Mouse (Mus musculus) lung, embryonic 14.5 days (tissue): ENCODE data around the gene Sox9. TPM values are rescaled to one million over a fixed set of nuclear protein-coding genes. Genes with fewer than 3 reads are reported as not detected.

ENCODE experiments used
- ATAC-seq: fragments of 200-750 bp; cut with Nextera tagmentation; 2 replicates; pipeline ENCODE4 v1.8.0; 2017; ENCODE audit warnings: mild to moderate bottlenecking, moderate TSS enrichment, moderate library complexity; ENCODE audit not compliant: insufficient read depth
- DNase-seq: peaks from one replicate; pipeline ENCODE4 v3.0.0-alpha.2; 2015
- H3K27ac ChIP-seq: fragments of 300-500 bp; sonication (generic); 2 replicates; pipeline ENCODE4 v1.5.1; 2014; ENCODE audit warnings: low read depth, mild to moderate bottlenecking, moderate library complexity
- H3K27me3 ChIP-seq: fragments of 300-500 bp; sonication (generic); 2 replicates; pipeline ENCODE4 v1.6.1; 2014; ENCODE audit warnings: low read length, control low read depth; ENCODE audit not compliant: insufficient read depth
- H3K36me3 ChIP-seq: fragments of 300-500 bp; sonication (generic); 2 replicates; pipeline ENCODE4 v1.6.1; 2014; ENCODE audit warnings: control low read depth; ENCODE audit not compliant: insufficient read depth
- H3K4me1 ChIP-seq: fragments of 300-500 bp; sonication (generic); 2 replicates; pipeline ENCODE4 v1.6.1; 2014; ENCODE audit warnings: antibody characterized with exemption, control low read depth; ENCODE audit not compliant: insufficient read depth
- H3K4me2 ChIP-seq: fragments of 300-500 bp; sonication (generic); 2 replicates; pipeline ENCODE4 v1.6.1; 2014; ENCODE audit warnings: mild to moderate bottlenecking
- H3K4me3 ChIP-seq: fragments of 300-500 bp; sonication (generic); 2 replicates; pipeline ENCODE4 v1.5.1; 2014; ENCODE audit warnings: low read depth, low read length
- H3K9ac ChIP-seq: fragments of 300-500 bp; sonication (generic); 2 replicates; pipeline ENCODE4 v1.6.1; 2014
- H3K9me3 ChIP-seq: fragments of 300-500 bp; sonication (generic); 2 replicates; pipeline ENCODE4 v1.6.1; 2016; ENCODE audit warnings: low read depth, low read length, control low read depth
- CTCF ChIP-seq: IDR thresholded peaks from 2 replicates; pipeline ENCODE4 v1.5.1; 2016; ENCODE audit warnings: antibody characterized with exemption, low read depth
- WGBS: fragments of 180-500 bp; shearing (Covaris S2); extraction: QIAGEN DNeasy Blood & Tissue Kit; methylation state at CpG from one replicate; pipeline ENCODE4 v1.1.7; 2014; 5-methylcytosine and 5-hydroxymethylcytosine counted together
- polyA plus RNA-seq: library from polyadenylated mRNA; unstranded; fragments of >200 nt; fragmentation: Nextera tagmentation; extraction: Ambion mirVana; gene quantifications from 2 replicates; pipeline ENCODE4 v1.2.1, GENCODE M21; 2014

The Sox9 gene
- polyA plus RNA-seq: 75.7 and 81.6 TPM in 2 replicates

DNA sequence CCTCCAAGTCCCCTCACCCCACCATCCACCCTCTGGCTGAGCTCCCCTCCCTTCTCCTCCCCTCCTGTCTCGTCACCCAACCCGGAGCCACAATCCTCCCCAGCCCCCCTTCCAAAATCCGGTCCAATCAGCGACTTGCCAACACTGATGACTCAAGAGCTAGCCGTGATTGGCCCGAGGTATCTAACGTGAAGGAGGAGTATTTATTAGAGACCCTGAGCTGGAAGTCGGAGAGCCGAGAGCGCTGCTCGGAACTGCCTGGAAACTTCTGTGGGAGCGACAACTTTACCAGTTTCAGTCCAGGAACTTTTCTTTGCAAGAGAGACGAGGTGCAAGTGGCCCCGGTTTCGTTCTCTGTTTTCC is at the start of gene Sox9:
Gene Sox9 (plus strand): TSS at position 231 of the 363 bp plus-strand sequence.
- H3K27ac ChIP-seq: peak within 1 kb of the TSS; percentile 85
- DNase-seq (peak; percentile 93), ATAC-seq (peak; percentile 89)
- peak within 1 kb of the TSS; percentile 75 for H3K9ac ChIP-seq
- H3K27me3 ChIP-seq: peaks cover 41% of the 10 kb centered on the region
- H3K36me3 ChIP-seq: 0 out of 2 replicates have a peak, but pooled peaks cover 3% of the 10 kb centered on the region
- no peak for TF ChIP-seq CTCF
- peak within 1 kb of the TSS; percentile 73 for H3K4me2 ChIP-seq
- H3K4me1 ChIP-seq: no peaks in the 10 kb centered on the region
- no peaks in the 10 kb centered on the region for H3K9me3 ChIP-seq
- peak within 1 kb of the TSS; percentile 72 for H3K4me3 ChIP-seq
- under 1% methylated on average over 15 of the region's 15 CpGs for whole genome bisulfite sequencing

DNA sequence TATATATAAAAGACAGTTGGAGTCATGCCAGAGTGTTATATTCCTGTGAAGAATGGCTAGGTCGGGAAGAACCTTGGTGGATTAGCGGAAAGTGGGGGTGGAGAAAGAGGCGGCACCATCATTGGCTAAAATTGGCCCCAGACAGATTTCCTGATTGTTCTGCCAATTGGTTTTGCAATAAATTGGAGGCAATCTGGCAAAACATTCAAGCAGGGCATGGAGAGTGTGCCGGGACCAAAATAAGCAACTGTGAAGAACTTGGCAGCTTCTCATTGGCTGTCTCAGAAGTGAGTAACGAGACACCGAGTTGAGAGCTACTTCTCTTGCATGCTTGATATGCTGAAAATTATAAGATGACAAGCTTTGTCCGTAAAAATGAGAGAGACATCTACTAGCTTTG is 49.6 kb upstream of the Sox9 start:
- ATAC-seq (no peak), DNase-seq (peak; percentile 30)
- Histone ChIP-seq H3K36me3 (no peaks in the 10 kb centered on the region), H3K9me3 (no peaks in the 10 kb centered on the region), H3K27ac (no peak overlapping the region), H3K9ac (no peak overlapping the region), H3K4me3 (no peak overlapping the region), H3K4me2 (no peak overlapping the region), H3K4me1 (peaks cover 5% of the 10 kb centered on the region; the same call in 1 of the 2 replicates), H3K27me3 (no peaks in the 10 kb centered on the region)
- TF ChIP-seq CTCF: no peak
- WGBS: 58% methylated on average over 7 of the region's 7 CpGs

DNA sequence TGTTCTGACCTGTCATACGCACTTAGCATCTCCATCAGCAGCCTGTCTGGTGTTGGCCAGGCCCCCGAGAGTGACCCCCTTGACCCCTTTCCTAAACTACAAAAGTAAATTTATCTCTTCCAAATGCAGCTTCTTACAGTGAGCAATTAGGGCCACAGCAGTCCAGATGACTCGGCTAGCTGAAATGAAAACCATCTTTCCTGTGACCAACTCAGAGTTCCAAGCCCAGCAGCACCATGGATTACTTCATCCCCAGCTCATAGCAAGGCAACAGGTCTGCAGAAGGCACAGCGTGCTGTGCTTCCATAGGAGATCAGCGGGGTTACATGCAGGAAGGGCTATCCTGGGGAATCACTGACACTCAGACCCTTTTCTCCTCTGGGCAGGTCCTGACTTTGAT is 45.0 kb upstream of the Sox9 start:
- H3K9me3 ChIP-seq: no peaks in the 10 kb centered on the region
- no peak for TF ChIP-seq CTCF
- H3K4me2 ChIP-seq: no peak overlapping the region
- no peaks in the 10 kb centered on the region for H3K27me3 ChIP-seq
- DNase-seq (no peak), ATAC-seq (no peak)
- H3K27ac ChIP-seq: no peak overlapping the region
- no peaks in the 10 kb centered on the region for H3K36me3 ChIP-seq
- H3K4me1 ChIP-seq: no peaks in the 10 kb centered on the region
- H3K4me3 ChIP-seq: no peak overlapping the region
- H3K9ac ChIP-seq: no peak overlapping the region
- 53% methylated on average over 5 of the region's 5 CpGs for WGBS

DNA sequence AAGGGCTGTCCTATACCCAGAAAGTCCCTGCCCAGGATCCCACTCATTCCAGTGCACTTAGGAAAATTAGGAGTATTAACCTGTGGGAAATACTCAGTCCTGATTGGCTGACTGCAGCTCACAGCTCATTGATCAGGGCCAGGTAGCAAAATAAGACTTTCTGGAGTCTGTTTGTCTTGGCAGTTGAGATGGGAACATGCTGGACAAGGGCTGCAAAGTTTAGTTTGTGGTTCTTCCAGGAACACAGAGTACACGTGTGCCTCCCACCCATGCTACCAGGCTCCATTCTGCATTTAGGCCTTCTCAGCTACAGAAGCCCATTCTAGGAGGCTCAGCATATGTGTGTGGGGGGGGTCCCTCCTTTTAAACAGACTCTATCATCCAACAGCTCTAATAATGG is 42.3 kb upstream of the Sox9 start:
- ATAC-seq: no peak
- no peak overlapping the region for H3K4me3 ChIP-seq
- no peak for DNase-seq
- H3K27ac ChIP-seq: no peak overlapping the region
- H3K36me3 ChIP-seq: no peaks in the 10 kb centered on the region
- H3K9me3 ChIP-seq: no peaks in the 10 kb centered on the region
- H3K9ac ChIP-seq: no peak overlapping the region
- no peaks in the 10 kb centered on the region for H3K27me3 ChIP-seq
- H3K4me2 ChIP-seq: no peak overlapping the region
- no peak for TF ChIP-seq CTCF
- WGBS: 77% methylated on average over 1 of the region's 1 CpGs
- no peaks in the 10 kb centered on the region for H3K4me1 ChIP-seq

DNA sequence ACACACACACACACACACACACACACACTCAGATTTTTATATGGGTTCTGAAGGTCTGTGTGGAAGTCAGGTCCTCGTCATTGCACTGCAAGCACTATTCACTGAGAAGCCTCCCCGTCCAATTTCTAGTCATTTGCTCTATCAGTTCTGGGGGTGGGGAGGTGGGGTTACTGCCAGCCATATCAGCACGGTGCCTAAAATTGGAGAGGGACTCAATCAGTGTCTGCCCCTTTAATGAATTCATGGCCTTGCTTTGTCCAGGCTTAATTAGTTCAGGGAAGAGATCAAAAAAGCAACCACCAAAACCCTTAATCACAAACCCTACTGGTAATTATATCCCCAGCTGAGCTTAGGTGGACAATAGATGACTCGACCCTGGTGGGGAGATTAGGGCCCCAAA is 25.5 kb upstream of the Sox9 start:
- Histone ChIP-seq H3K4me1 (no peaks in the 10 kb centered on the region), H3K27me3 (no peaks in the 10 kb centered on the region), H3K9ac (no peak overlapping the region), H3K27ac (no peak overlapping the region), H3K36me3 (no peaks in the 10 kb centered on the region), H3K4me3 (no peak overlapping the region), H3K4me2 (no peak overlapping the region), H3K9me3 (no peaks in the 10 kb centered on the region)
- ATAC-seq (no peak), DNase-seq (no peak)
- TF ChIP-seq CTCF: no peak
- 76% methylated on average over 4 of the region's 4 CpGs for WGBS

DNA sequence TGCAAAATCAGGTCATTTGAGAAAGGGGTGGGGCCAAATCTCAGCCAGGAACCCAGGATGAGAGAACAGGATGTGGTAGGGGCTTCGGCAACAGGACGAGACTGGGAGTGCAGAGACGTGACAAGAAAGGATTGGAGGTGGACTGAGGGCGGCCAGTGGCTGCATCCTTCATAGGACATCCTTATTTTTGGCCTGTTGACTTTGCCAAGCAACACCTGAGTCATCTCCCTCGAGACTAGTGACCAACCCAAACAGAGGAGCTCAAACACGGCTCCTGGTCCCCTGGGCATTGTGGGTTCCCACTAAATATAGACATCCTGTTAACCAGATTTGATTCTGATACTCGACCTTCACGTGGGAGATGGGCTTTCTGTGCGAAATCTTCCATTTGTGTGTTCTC is 24.0 kb upstream of the Sox9 start:
- no peaks in the 10 kb centered on the region for H3K36me3 ChIP-seq
- H3K27ac ChIP-seq: no peak overlapping the region
- H3K4me3 ChIP-seq: no peak overlapping the region
- H3K9me3 ChIP-seq: no peaks in the 10 kb centered on the region
- H3K4me2 ChIP-seq: no peak overlapping the region
- 60% methylated on average over 9 of the region's 9 CpGs for WGBS
- DNase-seq (no peak), ATAC-seq (no peak)
- no peak for TF ChIP-seq CTCF
- H3K27me3 ChIP-seq: no peaks in the 10 kb centered on the region
- H3K9ac ChIP-seq: no peak overlapping the region
- no peaks in the 10 kb centered on the region for H3K4me1 ChIP-seq

DNA sequence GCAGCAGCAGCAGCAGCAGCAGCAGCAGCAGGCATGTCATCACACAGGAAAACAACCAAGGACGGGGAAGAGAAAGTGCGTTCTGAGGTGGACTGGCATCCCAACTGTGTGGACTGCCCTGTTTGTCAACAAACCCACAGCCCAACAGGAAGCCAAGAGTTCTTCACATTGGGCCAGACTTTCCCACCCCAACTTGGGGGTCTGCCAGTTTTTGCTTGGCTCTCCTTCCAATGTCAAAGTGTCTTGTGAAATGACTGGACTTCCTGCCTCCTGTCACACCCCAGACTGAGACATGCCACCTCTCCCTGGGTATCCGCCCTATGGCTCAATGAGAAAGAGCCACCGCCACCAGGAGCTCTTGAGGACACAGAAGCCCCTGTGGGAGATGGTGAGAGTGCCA is 15.1 kb upstream of the Sox9 start:
- no peak overlapping the region for H3K27ac ChIP-seq
- H3K4me3 ChIP-seq: no peak overlapping the region
- TF ChIP-seq CTCF: no peak
- no peaks in the 10 kb centered on the region for H3K36me3 ChIP-seq
- no peaks in the 10 kb centered on the region for H3K4me1 ChIP-seq
- no peak overlapping the region for H3K9ac ChIP-seq
- 75% methylated on average over 4 of the region's 4 CpGs for WGBS
- DNase-seq (peak; percentile 40), ATAC-seq (no peak)
- H3K9me3 ChIP-seq: no peaks in the 10 kb centered on the region
- no peak overlapping the region for H3K4me2 ChIP-seq
- H3K27me3 ChIP-seq: no peaks in the 10 kb centered on the region

DNA sequence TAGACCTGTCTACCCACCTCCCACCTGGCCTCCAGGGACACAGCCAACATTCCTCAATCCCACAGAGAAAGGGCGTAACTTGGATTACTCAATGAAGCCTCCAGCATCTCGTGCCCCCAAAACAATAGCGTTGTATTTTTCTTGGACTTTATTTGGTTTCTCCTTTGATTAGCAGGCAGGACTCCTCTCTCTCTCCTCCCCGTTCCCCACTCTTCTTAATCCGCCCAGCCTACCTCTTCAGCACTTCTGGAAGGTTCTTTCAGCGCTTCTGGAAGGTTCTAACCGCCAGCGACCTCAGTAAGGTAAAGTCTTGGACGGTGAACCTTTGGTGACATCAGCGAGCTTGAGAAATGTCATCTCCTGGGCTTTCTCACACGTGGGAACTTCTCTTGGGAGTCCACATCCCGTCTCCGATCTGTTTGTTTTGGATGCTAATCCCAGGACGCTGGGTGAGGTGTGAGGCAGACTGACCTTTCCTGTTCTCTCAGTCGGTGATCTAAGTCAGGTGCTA is 14.4 kb upstream of the Sox9 start:
- Histone ChIP-seq H3K9ac (no peak overlapping the region), H3K36me3 (no peaks in the 10 kb centered on the region), H3K4me3 (no peak overlapping the region), H3K27me3 (no peaks in the 10 kb centered on the region), H3K4me2 (no peak overlapping the region), H3K9me3 (no peaks in the 10 kb centered on the region), H3K27ac (no peak overlapping the region), H3K4me1 (no peaks in the 10 kb centered on the region)
- ATAC-seq (no peak), DNase-seq (no peak)
- 67% methylated on average over 15 of the region's 15 CpGs for WGBS
- TF ChIP-seq CTCF: no peak
